Mouse (Mus musculus) MEL-GATA-1-ER (cell line): ENCODE results near the gene Satb2.
"Not testable (repeated sequence)": the region's sequence is repeated elsewhere in the genome, so short reads cannot be mapped to it uniquely, and the experiment has no call there.

Experiments
- DNase-seq: peaks from one replicate; pipeline ENCODE4 v3.0.0-alpha.2; 2012; ENCODE audit warnings: low read depth; ENCODE audit errors: extremely low read depth

The Satb2 gene

GRCm38 (mm10) chr1:56838901-56839300 is 139.5 kb downstream of the Satb2 start:
- DNase-seq: no peak

DNA sequence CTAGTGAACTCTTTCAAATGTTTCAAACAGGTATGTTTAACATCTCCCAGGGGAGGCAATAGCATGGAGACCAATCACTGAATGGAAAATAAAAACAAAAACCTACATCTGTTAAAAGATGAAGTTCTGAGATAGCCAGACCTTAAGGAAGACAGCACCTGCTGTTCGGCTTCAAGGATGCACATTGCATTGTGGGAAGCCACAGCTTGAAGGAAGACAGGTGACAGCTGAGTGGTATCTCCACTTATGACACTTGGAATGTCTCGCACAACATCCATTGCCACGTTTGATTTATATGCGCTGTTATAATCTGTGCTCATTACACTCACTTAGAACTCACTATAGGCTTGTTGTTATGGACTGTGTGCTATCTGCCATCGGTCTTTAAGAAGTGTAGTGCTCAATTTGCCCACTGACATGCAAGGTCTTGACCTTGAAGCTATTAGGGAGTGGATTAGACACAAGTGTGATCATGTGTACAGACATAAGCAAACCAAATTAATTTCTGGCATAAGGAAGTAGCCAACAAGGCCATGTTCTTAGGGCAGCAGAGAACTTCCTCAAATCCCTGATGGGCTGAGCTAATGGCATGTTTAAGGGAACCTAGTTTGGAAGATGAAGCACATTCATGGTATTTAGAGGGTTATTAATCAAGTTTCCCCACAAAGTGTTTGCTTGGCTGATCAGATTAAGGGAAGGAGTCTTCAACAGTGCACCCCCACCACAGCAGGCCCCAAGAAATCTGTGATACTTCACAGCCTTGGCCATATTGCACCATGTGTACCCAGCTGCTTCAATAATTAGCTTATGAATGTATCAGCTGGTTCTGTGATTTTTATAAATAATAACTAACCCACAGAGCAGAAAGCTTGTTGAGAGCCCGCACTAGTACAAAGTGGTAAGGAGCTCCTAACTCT is 144.2 kb downstream of the Satb2 start:
- DNase-seq: no peak

DNA sequence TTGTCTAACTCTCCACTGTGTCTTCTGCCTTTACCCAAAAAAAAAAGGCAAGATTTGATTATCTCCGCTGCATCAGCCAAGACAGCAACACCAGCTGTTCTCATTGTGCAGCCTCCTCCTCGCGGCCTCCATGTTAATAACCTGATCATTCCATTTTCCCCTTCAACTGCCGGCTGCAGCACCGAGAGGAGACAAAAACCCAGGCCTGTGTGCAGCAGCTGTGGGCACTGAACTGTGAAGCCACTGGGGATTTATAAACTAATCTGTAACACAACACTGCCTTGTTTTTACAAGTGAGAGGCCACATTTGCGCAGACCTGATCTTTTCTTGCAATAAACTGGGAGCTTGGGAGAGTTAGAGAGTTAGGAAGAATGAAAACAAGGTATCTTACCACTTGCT is 145.1 kb downstream of the Satb2 start:
- DNase-seq: no peak

DNA sequence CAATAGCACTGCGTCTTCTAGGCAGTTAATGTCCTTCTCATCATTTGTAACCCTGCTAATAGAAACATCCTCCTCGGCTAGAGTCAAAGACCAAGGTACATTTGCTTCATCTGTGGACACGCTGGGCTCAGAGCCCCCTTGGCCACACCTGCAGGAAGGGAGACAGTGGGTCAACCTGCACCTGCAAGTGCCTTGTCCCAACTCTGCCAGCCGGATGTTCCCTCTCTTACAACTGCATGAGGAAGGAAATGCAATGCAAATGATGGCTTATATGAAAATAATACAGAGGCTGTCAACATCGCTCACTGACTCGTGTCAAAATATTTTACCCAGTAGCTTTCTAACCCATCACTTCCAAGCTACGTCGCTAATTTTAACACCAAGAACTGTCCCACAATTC is 145.7 kb downstream of the Satb2 start:
- no peak for DNase-seq

GRCm38 (mm10) chr1:56822735-56823134 is 155.7 kb downstream of the Satb2 start:
- DNase-seq: no peak

- no peak for DNase-seq
Observed at GRCm38 (mm10) chr1:56822025-56822424, 156.4 kb downstream of the Satb2 start.

DNA sequence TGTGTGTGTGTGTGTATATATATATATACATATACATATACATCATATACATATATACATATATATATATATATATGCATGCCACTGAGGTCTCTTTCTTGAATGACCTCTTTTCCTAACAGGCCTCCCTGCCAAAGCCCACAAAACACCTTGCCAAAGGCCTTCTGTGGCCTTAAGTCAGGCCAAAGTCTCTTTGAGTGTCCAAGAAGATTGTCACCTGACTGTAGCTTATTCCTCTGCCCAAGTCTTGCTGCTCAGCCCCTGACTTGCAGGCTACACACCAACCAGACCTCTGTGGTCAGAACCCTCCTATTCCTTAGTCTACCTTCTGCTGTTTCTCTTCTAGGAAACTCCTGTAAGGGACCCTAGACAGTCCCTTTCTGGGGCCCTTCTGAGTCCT is 164.9 kb downstream of the Satb2 start:
- DNase-seq: no peak

DNA sequence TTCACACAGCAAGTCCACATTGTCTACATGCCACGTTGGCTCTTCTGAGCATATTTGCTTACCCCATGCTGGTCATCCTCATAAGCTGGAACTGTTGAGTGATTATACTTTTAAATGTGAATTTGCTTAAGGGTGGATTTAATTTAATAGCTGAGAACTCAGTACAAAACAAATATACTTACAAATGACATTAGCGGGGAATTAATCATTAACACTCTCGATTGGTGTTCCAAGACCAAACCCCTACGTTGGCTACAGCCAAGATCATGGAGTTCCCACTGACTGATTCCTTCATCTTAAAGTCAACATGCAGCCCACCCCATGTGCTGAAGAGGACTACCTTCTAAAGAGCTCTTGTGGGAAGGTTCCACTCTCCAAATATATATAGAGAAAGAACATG is 165.5 kb downstream of the Satb2 start:
- no peak for DNase-seq

DNA sequence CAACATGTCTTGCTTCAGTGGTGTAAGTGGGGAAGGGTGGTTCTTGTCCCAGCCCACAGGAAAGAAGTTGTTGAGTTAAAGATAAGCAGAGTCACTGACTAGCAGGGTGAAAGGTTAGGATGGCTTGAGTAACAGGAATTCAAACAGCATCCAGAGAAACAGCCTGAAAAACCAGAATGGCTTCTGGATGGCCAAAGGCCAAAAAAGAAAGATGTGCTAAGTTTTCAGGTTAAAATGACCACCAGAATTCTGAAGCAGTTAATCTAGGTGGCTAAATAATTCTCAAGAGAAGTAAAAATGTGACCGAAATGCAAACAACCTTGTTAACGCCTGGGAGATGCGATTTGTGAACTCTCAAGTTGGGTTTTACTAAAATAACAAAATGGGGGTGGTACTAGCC is 167.0 kb downstream of the Satb2 start:
- DNase-seq: no peak

DNA sequence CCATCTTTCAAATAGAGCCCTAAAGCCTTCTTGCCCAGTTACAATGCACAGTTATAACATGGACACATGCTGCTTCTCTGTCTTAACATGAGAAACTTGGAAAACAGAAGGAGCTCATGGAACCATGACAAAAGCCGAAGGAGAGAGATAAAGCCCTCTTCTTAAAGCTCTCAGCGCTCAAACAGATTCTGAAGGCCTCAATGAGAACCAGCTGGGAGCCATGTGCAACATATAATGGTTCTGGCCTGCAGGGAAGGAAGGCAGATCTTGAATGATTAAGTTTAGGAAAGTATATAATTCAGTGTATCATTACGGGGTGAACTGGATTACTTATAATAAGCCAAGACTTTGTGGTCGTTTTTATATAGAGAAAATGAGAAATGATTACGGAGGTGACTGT is 172.4 kb downstream of the Satb2 start:
- DNase-seq: no peak

GRCm38 (mm10) chr1:56800611-56801010 is 177.8 kb downstream of the Satb2 start:
- DNase-seq: no peak

DNA sequence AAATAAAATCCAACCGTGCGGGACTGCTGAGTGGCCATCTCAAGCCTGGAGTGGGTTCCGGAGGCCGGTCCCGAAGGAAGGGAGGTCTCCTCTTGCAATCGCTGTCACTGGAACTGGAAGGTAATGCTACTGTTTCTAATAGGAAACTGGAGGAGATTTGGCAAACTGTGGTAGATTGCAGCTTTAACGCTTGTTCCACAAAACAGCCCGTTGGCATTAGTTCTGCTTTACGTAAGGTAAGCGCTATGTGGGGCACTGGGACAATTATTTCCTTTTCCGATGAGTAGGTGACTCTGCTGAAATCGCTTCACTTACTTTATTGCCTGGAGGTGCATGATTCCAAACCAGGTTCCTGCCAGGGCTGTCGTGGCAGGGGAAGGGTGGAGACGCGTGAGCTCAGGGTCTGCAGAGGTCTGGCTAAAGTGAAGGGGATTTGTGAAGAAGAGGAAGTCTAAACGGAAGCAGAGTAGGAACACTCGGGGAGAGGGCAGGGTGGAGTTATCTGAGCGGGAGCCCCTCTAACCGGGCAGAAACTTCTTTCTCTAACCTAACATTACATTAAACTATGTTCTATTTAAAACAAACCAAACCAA is 183.3 kb downstream of the Satb2 start:
- DNase-seq: no peak

GRCm38 (mm10) chr1:56789641-56790040 is 188.8 kb downstream of the Satb2 start:
- DNase-seq: no peak

GRCm38 (mm10) chr1:56782139-56782538 is 196.3 kb downstream of the Satb2 start:
- DNase-seq: not testable (repeated sequence)

GRCm38 (mm10) chr1:56764205-56764604 is 214.2 kb downstream of the Satb2 start:
- DNase-seq: no peak

DNA sequence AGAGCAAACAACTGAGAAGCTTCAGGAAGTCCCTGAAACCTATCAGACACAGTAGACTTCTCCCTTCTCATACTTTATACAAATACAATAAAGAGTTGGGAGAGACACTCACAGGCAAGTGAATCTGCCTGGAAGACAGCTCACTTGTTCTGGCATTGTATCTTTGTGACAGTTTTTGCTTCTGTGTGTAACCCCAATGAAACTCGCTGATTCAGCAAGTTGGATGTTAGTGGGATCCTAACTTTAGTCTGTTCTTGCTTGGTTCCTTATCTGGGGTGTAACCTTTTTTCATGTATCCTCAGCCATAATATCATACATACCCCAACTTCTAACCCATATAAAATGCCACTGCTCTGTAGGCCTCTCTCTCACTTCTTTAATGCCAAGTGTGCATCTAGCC is 216.9 kb downstream of the Satb2 start:
- DNase-seq: no peak

- DNase-seq: no peak
Observed at GRCm38 (mm10) chr1:56753283-56753682, 225.2 kb downstream of the Satb2 start.

DNA sequence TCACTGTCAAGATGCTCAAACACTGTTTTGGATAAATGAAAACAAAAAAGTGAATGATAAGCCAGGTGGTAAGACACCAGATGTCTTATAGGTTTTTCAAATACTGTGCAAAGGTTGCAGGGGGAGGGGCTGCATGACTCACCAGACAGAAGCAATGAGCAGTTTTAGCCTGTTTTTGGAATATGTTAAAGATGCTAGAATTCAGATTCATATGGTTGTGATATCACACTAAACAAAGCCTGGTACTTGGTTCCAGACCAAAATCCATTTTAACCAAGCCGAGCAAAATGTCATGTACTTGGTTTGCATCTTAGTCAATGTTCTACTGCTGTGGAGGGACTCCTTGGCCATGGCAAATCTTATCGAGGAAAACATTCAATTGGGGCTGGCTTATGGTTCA is 227.8 kb downstream of the Satb2 start:
- no peak for DNase-seq

- no peak for DNase-seq
Observed at GRCm38 (mm10) chr1:56749629-56750311, 228.7 kb downstream of the Satb2 start.

GRCm38 (mm10) chr1:56748876-56749493 is 229.5 kb downstream of the Satb2 start:
- DNase-seq: no peak
